In genomic region chr6:126167731-126168130, GRCm38 (mm10) we compare ENCODE assay signal across 10 mouse cellular contexts. TPM values are rescaled to one million over a fixed set of nuclear protein-coding genes. Genes with fewer than 3 reads are reported as not detected.
DNase-seq lines count a peak whose midpoint lies in the region; ATAC-seq and TF ChIP-seq lines count a peak whose summit lies in the region.
"Had no signal": no experiment of that assay in that cellular context is flagged by ENCODE, and none has a peak within 500 bp of the region (broad histone marks: within the 10 kb centered on the region; RNA-seq: fewer than 3 reads in every experiment).

No protein-coding gene starts in this region.

- H3K9ac ChIP-seq in forebrain, postnatal 0 days: no peak overlapping the region
- no peak overlapping the region for H3K9ac ChIP-seq in forebrain, embryonic 13.5 days
- H3K9ac ChIP-seq in liver, embryonic 14.5 days (replicated peaks): no peak overlapping the region
- no peak overlapping the region for H3K9ac ChIP-seq in liver, embryonic 11.5 days (ENCODE audit: low read depth, low read length)
- H3K9ac ChIP-seq in embryonic facial prominence, embryonic 12.5 days: no peak overlapping the region; the same call in 1 of the 2 replicates
- H3K9ac ChIP-seq in lung, embryonic 14.5 days: no peak overlapping the region
- H3K9ac ChIP-seq: lung, embryonic 15.5 days had no signal

- TF ChIP-seq CTCF in forebrain, postnatal 0 days (IDR thresholded peaks at IDR 0.05; ENCODE audit: low read depth): peak; percentile 79
- 0 out of 2 replicates have a peak, but pooled peaks have one; percentile 13 for TF ChIP-seq CTCF in liver, embryonic 14.5 days (IDR thresholded peaks at IDR 0.05; ENCODE audit: low read depth)
- TF ChIP-seq CTCF in lung, embryonic 14.5 days (IDR thresholded peaks at IDR 0.05; ENCODE audit: low read depth): peak; percentile 70

- 0 out of 2 replicates have a peak, but pooled peaks have one; percentile 19 for ATAC-seq in forebrain, postnatal 0 days
- ATAC-seq in forebrain, embryonic 13.5 days: no peak
- ATAC-seq in liver, embryonic 14.5 days (ENCODE audit: insufficient read depth): no peak
- ATAC-seq in liver, embryonic 11.5 days (replicated peaks; ENCODE audit: low FRiP score): no peak
- no peak for ATAC-seq in embryonic facial prominence, embryonic 12.5 days (ENCODE audit: insufficient number of reproducible peaks, insufficient read depth, low FRiP score, low TSS enrichment)
- no peak for ATAC-seq in lung, embryonic 14.5 days (ENCODE audit: insufficient read depth)

- H3K27ac ChIP-seq in forebrain, postnatal 0 days (ENCODE audit: low read depth, low read length): no peak overlapping the region
- H3K27ac ChIP-seq in forebrain, embryonic 13.5 days: no peak overlapping the region
- H3K27ac ChIP-seq in liver, embryonic 14.5 days: no peak overlapping the region
- H3K27ac ChIP-seq in liver, embryonic 11.5 days (ENCODE audit: low read depth, low read length): no peak overlapping the region
- peak overlapping the region; percentile 80 for H3K27ac ChIP-seq in embryonic facial prominence, embryonic 12.5 days
- H3K27ac ChIP-seq in lung, embryonic 14.5 days (ENCODE audit: low read depth): no peak overlapping the region
- H3K27ac ChIP-seq: lung, embryonic 15.5 days had no signal

- H3K4me1 ChIP-seq in forebrain, postnatal 0 days (ENCODE audit: insufficient read depth): peaks cover 11% of the 10 kb centered on the region
- peaks cover 42% of the 10 kb centered on the region for H3K4me1 ChIP-seq in forebrain, embryonic 13.5 days
- no peaks in the 10 kb centered on the region for H3K4me1 ChIP-seq in liver, embryonic 14.5 days (replicated peaks; ENCODE audit: control insufficient read depth in 2 of 2, insufficient read depth in 2 of 2, low read length in 1 of 2)
- H3K4me1 ChIP-seq in liver, embryonic 11.5 days (replicated peaks; ENCODE audit: control insufficient read depth, insufficient read depth, low read length): no peaks in the 10 kb centered on the region
- peaks cover 18% of the 10 kb centered on the region for H3K4me1 ChIP-seq in embryonic facial prominence, embryonic 12.5 days
- no peaks in the 10 kb centered on the region; the same call in 1 of the 2 replicates for H3K4me1 ChIP-seq in lung, embryonic 14.5 days (ENCODE audit: insufficient read depth)

- TF ChIP-seq EP300 in liver, embryonic 14.5 days (IDR thresholded peaks at IDR 0.05; ENCODE audit: low read depth): no peak

- peaks cover 42% of the 10 kb centered on the region for H3K27me3 ChIP-seq in forebrain, postnatal 0 days (ENCODE audit: insufficient read depth, low read length)
- peaks cover 53% of the 10 kb centered on the region for H3K27me3 ChIP-seq in forebrain, embryonic 13.5 days
- H3K27me3 ChIP-seq in liver, embryonic 14.5 days (ENCODE audit: control insufficient read depth, insufficient read depth, low read length): peaks cover 40% of the 10 kb centered on the region
- H3K27me3 ChIP-seq in liver, embryonic 11.5 days (replicated peaks; ENCODE audit: control insufficient read depth, insufficient read depth, low read length): peaks cover 49% of the 10 kb centered on the region
- H3K27me3 ChIP-seq in embryonic facial prominence, embryonic 12.5 days: no peaks in the 10 kb centered on the region
- H3K27me3 ChIP-seq in lung, embryonic 14.5 days (ENCODE audit: insufficient read depth, low read length): peaks cover 17% of the 10 kb centered on the region; the same call in 1 of the 2 replicates

- H3K4me2 ChIP-seq in forebrain, postnatal 0 days (ENCODE audit: low read depth): no peak overlapping the region
- H3K4me2 ChIP-seq in forebrain, embryonic 13.5 days: no peak overlapping the region
- no peak overlapping the region for H3K4me2 ChIP-seq in liver, embryonic 14.5 days (ENCODE audit: low read depth)
- H3K4me2 ChIP-seq in liver, embryonic 11.5 days: no peak overlapping the region
- H3K4me2 ChIP-seq in embryonic facial prominence, embryonic 12.5 days (replicated peaks): peak overlapping the region; percentile 82
- H3K4me2 ChIP-seq in lung, embryonic 14.5 days: no peak overlapping the region

- no peaks in the 10 kb centered on the region for H3K9me3 ChIP-seq in forebrain, postnatal 0 days (ENCODE audit: low read length)
- H3K9me3 ChIP-seq in forebrain, embryonic 13.5 days (replicated peaks): no peaks in the 10 kb centered on the region
- H3K9me3 ChIP-seq in liver, embryonic 14.5 days (ENCODE audit: control insufficient read depth, low read length): no peaks in the 10 kb centered on the region
- H3K9me3 ChIP-seq in liver, embryonic 11.5 days (ENCODE audit: control insufficient read depth, low read length): no peaks in the 10 kb centered on the region
- H3K9me3 ChIP-seq in embryonic facial prominence, embryonic 12.5 days: no peaks in the 10 kb centered on the region
- no peaks in the 10 kb centered on the region for H3K9me3 ChIP-seq in lung, embryonic 14.5 days (ENCODE audit: low read depth, low read length)
- H3K9me3 ChIP-seq: lung, embryonic 15.5 days had no signal

- no peaks in the 10 kb centered on the region for H3K36me3 ChIP-seq in forebrain, postnatal 0 days (ENCODE audit: insufficient read depth)
- H3K36me3 ChIP-seq in forebrain, embryonic 13.5 days (ENCODE audit: poor library complexity, severe bottlenecking): no peaks in the 10 kb centered on the region
- H3K36me3 ChIP-seq in liver, embryonic 14.5 days (replicated peaks; ENCODE audit: control insufficient read depth, insufficient read depth, low read depth): no peaks in the 10 kb centered on the region
- no peaks in the 10 kb centered on the region for H3K36me3 ChIP-seq in liver, embryonic 11.5 days (ENCODE audit: control insufficient read depth, insufficient read depth, low read length)
- no peaks in the 10 kb centered on the region for H3K36me3 ChIP-seq in embryonic facial prominence, embryonic 12.5 days
- H3K36me3 ChIP-seq in lung, embryonic 14.5 days (ENCODE audit: insufficient read depth): no peaks in the 10 kb centered on the region
- H3K36me3 ChIP-seq: G1E; lung, embryonic 15.5 days had no signal

- DNase-seq in forebrain, postnatal 0 days: peak; percentile 82
- DNase-seq in liver, embryonic 14.5 days (ENCODE audit: low read depth in 3 of 3, low spot score in 3 of 3): no peak
- DNase-seq in liver, embryonic 11.5 days (ENCODE audit: low spot score): no peak
- peak; percentile 89 for DNase-seq in lung, embryonic 14.5 days
- no peak for DNase-seq in natural killer cell, adult 2 months (ENCODE audit: low spot score in 2 of 2)
- DNase-seq in thymus, postnatal 10 days (ENCODE audit: low spot score in 2 of 2): no peak

- 16% methylated on average over 3 of the region's 3 CpGs for WGBS in forebrain, postnatal 0 days
- WGBS in forebrain, embryonic 13.5 days: 15% methylated on average over 3 of the region's 3 CpGs
- 14% methylated on average over 3 of the region's 3 CpGs for WGBS in liver, embryonic 14.5 days (ENCODE audit: insufficient replicate concordance)
- 16% methylated on average over 3 of the region's 3 CpGs for WGBS in liver, embryonic 11.5 days
- 7% methylated on average over 3 of the region's 3 CpGs for WGBS in embryonic facial prominence, embryonic 12.5 days
- WGBS in lung, embryonic 14.5 days: 9% methylated on average over 3 of the region's 3 CpGs

- no peak overlapping the region for H3K4me3 ChIP-seq in forebrain, postnatal 0 days (ENCODE audit: low read depth, low read length)
- no peak overlapping the region for H3K4me3 ChIP-seq in forebrain, embryonic 13.5 days
- no peak overlapping the region for H3K4me3 ChIP-seq in liver, embryonic 14.5 days (ENCODE audit: insufficient read depth in 1 of 2, low read depth in 2 of 2, low read length in 2 of 2)
- no peak overlapping the region for H3K4me3 ChIP-seq in liver, embryonic 11.5 days (ENCODE audit: low read depth, low read length)
- no peak overlapping the region for H3K4me3 ChIP-seq in embryonic facial prominence, embryonic 12.5 days
- no peak overlapping the region for H3K4me3 ChIP-seq in lung, embryonic 14.5 days (ENCODE audit: low read depth, low read length)

RNA-seq across cellular contexts. Expression of gene Ntf3, which starts 1.0 kb away (rescaled TPM):
- 13.8 and 14.4 TPM in 2 replicates for total RNA-seq in forebrain, postnatal 0 days (2014; rRNA removed)
- 14.1 and 15.9 TPM in 2 replicates for polyA plus RNA-seq in forebrain, postnatal 0 days (2015; fragmentation: Nextera tagmentation; extraction: Ambion mirVana)
- 2.4 and 3.6 TPM in 2 replicates for polyA plus RNA-seq in forebrain, embryonic 13.5 days (2015; fragmentation: Nextera tagmentation; extraction: Ambion mirVana)
- 0.20 and 0.35 TPM in 2 replicates for polyA plus RNA-seq in liver, embryonic 14.5 days (2012; rRNA removed)
- 0.30 and 0.38 TPM in 2 replicates for polyA plus RNA-seq in liver, embryonic 14.5 days (2014; fragmentation: Nextera tagmentation; extraction: Ambion mirVana)
- polyA plus RNA-seq in liver, embryonic 11.5 days (2014; fragmentation: Nextera tagmentation; extraction: Ambion mirVana): 6.1 and 6.2 TPM in 2 replicates
- 30.2 and 32.3 TPM in 2 replicates for polyA plus RNA-seq in embryonic facial prominence, embryonic 12.5 days (2016; fragmentation: Nextera tagmentation; extraction: Ambion mirVana)
- 4.3 and 4.7 TPM in 2 replicates for polyA plus RNA-seq in lung, embryonic 14.5 days (2014; fragmentation: Nextera tagmentation; extraction: Ambion mirVana)
- total RNA-seq: G1E had no signal
- polyA plus RNA-seq: G1E had no signal

Comparison
In these comparisons a context has a peak if more than half of its experiments do, and no peak if none do; other contexts are left out.
1. DNase-seq: peak in forebrain, postnatal 0 days (single experiment) and lung, embryonic 14.5 days (single experiment); none in liver, embryonic 14.5 days (0 of 3), liver, embryonic 11.5 days (single experiment), natural killer cell, adult 2 months (0 of 2) and thymus, postnatal 10 days (0 of 2).
2. CTCF ChIP-seq: peak in every context shown above with its lines; median percentile 79 in forebrain, postnatal 0 days; 70 in lung, embryonic 14.5 days; 13 in liver, embryonic 14.5 days.